Comparison of ENCODE assay signal across 8 mouse cellular contexts in the genomic region with DNA sequence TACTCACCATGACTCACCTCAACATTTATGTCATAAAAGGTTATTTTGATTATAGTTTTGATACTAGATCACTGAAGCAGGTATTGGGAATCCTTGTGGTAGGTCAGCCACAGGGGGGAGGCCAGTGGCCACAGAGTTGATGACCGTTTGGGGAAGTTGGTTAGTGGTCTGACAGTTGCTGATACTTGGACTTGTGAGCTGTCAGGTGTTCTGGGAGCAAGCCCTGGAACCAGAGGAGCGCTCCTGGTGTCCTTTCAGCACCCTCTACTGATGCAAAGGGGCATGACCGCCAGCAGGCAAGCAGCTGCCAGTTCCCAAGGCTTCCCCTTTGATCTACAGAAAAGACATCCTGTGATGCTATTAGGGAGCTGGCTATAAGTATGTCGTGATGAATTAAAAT. TPM values are rescaled to one million over a fixed set of nuclear protein-coding genes. Genes with fewer than 3 reads are reported as not detected.
A peak's percentile ranks its signal among the peaks of the same experiment; 100 is the strongest.
DNase-seq lines count a peak whose midpoint lies in the region; ATAC-seq lines count a peak whose summit lies in the region.

No protein-coding gene starts in this region.

- H3K9me3 ChIP-seq in intestine, embryonic 14.5 days (ENCODE audit: control insufficient read depth, low read length): no peaks in the 10 kb centered on the region
- no peaks in the 10 kb centered on the region for H3K9me3 ChIP-seq in intestine, embryonic 16.5 days (ENCODE audit: control insufficient read depth, low read length)

- H3K4me1 ChIP-seq in intestine, embryonic 14.5 days (replicated peaks; ENCODE audit: control insufficient read depth, insufficient read depth, low read length): no peaks in the 10 kb centered on the region
- H3K4me1 ChIP-seq in intestine, embryonic 16.5 days (ENCODE audit: control insufficient read depth, insufficient read depth, low read length): no peaks in the 10 kb centered on the region

- intact Hi-C loops in heart, postnatal 14 days (cut with DNase I): loop anchor here (2.0 to 5.0 kb wide), 2 partner anchors 62 to 162 kb away; a partner anchor contains a TSS

- H3K4me2 ChIP-seq in intestine, embryonic 14.5 days (ENCODE audit: low read length): no peak overlapping the region
- H3K4me2 ChIP-seq in intestine, embryonic 16.5 days (ENCODE audit: low read depth, low read length): no peak overlapping the region

- peaks cover 78% of the 10 kb centered on the region for H3K36me3 ChIP-seq in intestine, embryonic 14.5 days (ENCODE audit: control insufficient read depth, insufficient read depth, low read length)
- 0 out of 2 replicates have a peak, but pooled peaks cover 3% of the 10 kb centered on the region for H3K36me3 ChIP-seq in intestine, embryonic 16.5 days (ENCODE audit: control insufficient read depth, insufficient read depth, low read length)

- no peak overlapping the region for H3K4me3 ChIP-seq in intestine, embryonic 14.5 days (ENCODE audit: low read depth, low read length)
- no peak overlapping the region for H3K4me3 ChIP-seq in intestine, embryonic 16.5 days (ENCODE audit: low read length)

- 46% methylated on average over 4 of the region's 4 CpGs for WGBS in intestine, embryonic 14.5 days
- WGBS in intestine, embryonic 16.5 days: 51% methylated on average over 4 of the region's 4 CpGs

- no peak for ATAC-seq in intestine, embryonic 14.5 days (replicated peaks; ENCODE audit: low FRiP score, low TSS enrichment, low read depth)
- ATAC-seq in intestine, embryonic 16.5 days: no peak
- ATAC-seq in common myeloid progenitor, adult 5-6 weeks (replicated peaks; ENCODE audit: low read depth, poor library complexity, severe bottlenecking): peak; percentile 78

- H3K9ac ChIP-seq in intestine, embryonic 14.5 days (ENCODE audit: low read length): no peak overlapping the region
- H3K9ac ChIP-seq in intestine, embryonic 16.5 days (ENCODE audit: low read depth, low read length): no peak overlapping the region

- no peaks in the 10 kb centered on the region for H3K27me3 ChIP-seq in intestine, embryonic 14.5 days (replicated peaks; ENCODE audit: control insufficient read depth, insufficient read depth, low read length)
- H3K27me3 ChIP-seq in intestine, embryonic 16.5 days (replicated peaks; ENCODE audit: control insufficient read depth, insufficient read depth, low read length): no peaks in the 10 kb centered on the region

- no peak overlapping the region for H3K27ac ChIP-seq in intestine, embryonic 14.5 days (ENCODE audit: low read depth)
- no peak overlapping the region for H3K27ac ChIP-seq in intestine, embryonic 16.5 days (ENCODE audit: low read length)

- peak; percentile 57 for DNase-seq in intestine, embryonic 14.5 days (ENCODE audit: low spot score)
- DNase-seq in A20 (ENCODE audit: low read depth, low spot score): peak; percentile 34
- DNase-seq in ZHBTc4 (ENCODE audit: low read depth, low spot score): peak; percentile 70
- peak; percentile 50 to 63 for DNase-seq in heart, postnatal 14 days
- peak; percentile 65 for DNase-seq in lung, postnatal 36 days
- DNase-seq in thymus, postnatal 36 days: peak; percentile 62 to 65

RNA-seq across cellular contexts. Expression of a gene that starts 18.2 kb away (rescaled TPM):
- 17.9 and 20.3 TPM in 2 replicates for polyA plus RNA-seq in intestine, embryonic 14.5 days (2014; fragmentation: Nextera tagmentation; extraction: Ambion mirVana)
- polyA plus RNA-seq in intestine, embryonic 16.5 days (2015; fragmentation: Nextera tagmentation; extraction: Ambion mirVana): 15.4 and 20.2 TPM in 2 replicates
- 14.6 and 22.5 TPM in 2 replicates for total RNA-seq in common myeloid progenitor, adult 5-6 weeks (2017)
- total RNA-seq in heart, postnatal 14 days (2021): 10 to 100 TPM; 33.7 to 39.2 TPM

RNA-seq across cellular contexts. Expression of a gene that starts 23.7 kb away (rescaled TPM):
- polyA plus RNA-seq in intestine, embryonic 14.5 days (2014; fragmentation: Nextera tagmentation; extraction: Ambion mirVana): 15.8 and 16.7 TPM in 2 replicates
- polyA plus RNA-seq in intestine, embryonic 16.5 days (2015; fragmentation: Nextera tagmentation; extraction: Ambion mirVana): 8.3 and 8.7 TPM in 2 replicates
- total RNA-seq in common myeloid progenitor, adult 5-6 weeks (2017): 12.1 and 16.6 TPM in 2 replicates
- total RNA-seq in heart, postnatal 14 days (2021): 10 to 100 TPM; 11.6 to 11.8 TPM
